Mouse (Mus musculus) hindbrain, embryonic 11.5 days (tissue): ENCODE measurements around the gene Ms4a5. TPM values are rescaled to one million over a fixed set of nuclear protein-coding genes. Genes with fewer than 3 reads are reported as not detected.

ENCODE experiments used
- ATAC-seq: fragments of 200-750 bp; cut with Nextera tagmentation; 2 replicates; pipeline ENCODE4 v1.8.0; 2017; ENCODE audit warnings: mild to moderate bottlenecking, moderate TSS enrichment, moderate library complexity; ENCODE audit not compliant: low FRiP score
- DNase-seq: peaks from one replicate; pipeline ENCODE4 v3.0.0-alpha.2; 2015; ENCODE audit warnings: low spot score
- H3K27ac ChIP-seq: fragments of 300-500 bp; sonication (generic); 2 replicates; pipeline ENCODE4 v1.5.1; 2014; ENCODE audit warnings: mild to moderate bottlenecking, low read depth, low read length
- H3K27me3 ChIP-seq: fragments of 300-500 bp; sonication (generic); 2 replicates; pipeline ENCODE4 v1.6.1; 2014; ENCODE audit warnings: mild to moderate bottlenecking, low read length, moderate library complexity, mixed read lengths; ENCODE audit not compliant: control insufficient read depth, insufficient read depth
- H3K36me3 ChIP-seq: fragments of 300-500 bp; sonication (generic); 2 replicates; pipeline ENCODE4 v1.6.1; 2014; ENCODE audit warnings: mild to moderate bottlenecking, low read length, moderate library complexity, mixed read lengths; ENCODE audit not compliant: control insufficient read depth, insufficient read depth
- H3K4me1 ChIP-seq: fragments of 300-500 bp; sonication (generic); replicated peaks from 2 replicates; pipeline ENCODE4 v1.6.1; 2014; ENCODE audit warnings: low read length, mixed read lengths; ENCODE audit not compliant: control insufficient read depth, insufficient read depth
- H3K4me2 ChIP-seq: fragments of 300-500 bp; sonication (generic); replicated peaks from 2 replicates; pipeline ENCODE4 v1.6.1; 2014; ENCODE audit warnings: mild to moderate bottlenecking, low read depth, low read length
- H3K4me3 ChIP-seq: fragments of 300-500 bp; sonication (generic); 2 replicates; pipeline ENCODE4 v1.5.1; 2014; ENCODE audit warnings: low read depth, low read length
- H3K9ac ChIP-seq: fragments of 300-500 bp; sonication (generic); 2 replicates; pipeline ENCODE4 v1.6.1; 2014; ENCODE audit warnings: low read depth, low read length
- H3K9me3 ChIP-seq: fragments of 300-500 bp; sonication (generic); 2 replicates; pipeline ENCODE4 v1.6.1; 2016; ENCODE audit warnings: low read length; ENCODE audit not compliant: control insufficient read depth
- WGBS: fragments of 180-500 bp; shearing (Covaris S2); extraction: QIAGEN DNeasy Blood & Tissue Kit; methylation state at CpG from one replicate; pipeline ENCODE4 v1.1.7; 2014; 5-methylcytosine and 5-hydroxymethylcytosine counted together
- polyA plus RNA-seq: library from polyadenylated mRNA; unstranded; fragments of >200 nt; fragmentation: Nextera tagmentation; extraction: Ambion mirVana; gene quantifications from 2 replicates; pipeline ENCODE4 v1.2.1, GENCODE M21; 2014

The Ms4a5 gene
- polyA plus RNA-seq, 1 experiment from 2014 or later = not detected

DNA sequence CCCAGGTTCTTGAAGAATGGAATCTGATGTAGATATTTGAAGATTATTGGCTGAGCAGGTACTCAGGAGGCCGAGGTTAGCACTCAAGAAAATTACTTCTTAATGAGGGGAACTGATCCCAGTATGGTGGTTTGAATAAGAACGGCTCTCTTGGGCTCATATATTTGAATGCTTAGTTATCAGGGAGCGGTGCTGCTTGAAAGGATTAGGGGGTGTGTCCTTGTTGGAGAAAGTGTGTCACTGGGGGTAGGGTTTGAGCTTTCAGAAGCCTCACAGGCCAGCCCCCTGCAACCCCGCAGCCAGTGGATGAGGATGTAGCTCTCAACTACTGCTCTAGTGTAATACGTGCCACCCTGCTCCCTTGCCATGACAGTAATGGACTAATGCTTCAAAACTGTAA lies 41.1 kb downstream of the Ms4a5 start:
- 71% methylated on average over 5 of the region's 5 CpGs for WGBS
- ATAC-seq (no peak), DNase-seq (no peak)
- H3K27ac ChIP-seq = no peak overlapping the region
- H3K4me2 ChIP-seq = no peak overlapping the region
- no peaks in the 10 kb centered on the region for H3K27me3 ChIP-seq
- no peaks in the 10 kb centered on the region for H3K9me3 ChIP-seq
- no peaks in the 10 kb centered on the region for H3K4me1 ChIP-seq
- H3K36me3 ChIP-seq = no peaks in the 10 kb centered on the region
- H3K9ac ChIP-seq = no peak overlapping the region
- H3K4me3 ChIP-seq = no peak overlapping the region

DNA sequence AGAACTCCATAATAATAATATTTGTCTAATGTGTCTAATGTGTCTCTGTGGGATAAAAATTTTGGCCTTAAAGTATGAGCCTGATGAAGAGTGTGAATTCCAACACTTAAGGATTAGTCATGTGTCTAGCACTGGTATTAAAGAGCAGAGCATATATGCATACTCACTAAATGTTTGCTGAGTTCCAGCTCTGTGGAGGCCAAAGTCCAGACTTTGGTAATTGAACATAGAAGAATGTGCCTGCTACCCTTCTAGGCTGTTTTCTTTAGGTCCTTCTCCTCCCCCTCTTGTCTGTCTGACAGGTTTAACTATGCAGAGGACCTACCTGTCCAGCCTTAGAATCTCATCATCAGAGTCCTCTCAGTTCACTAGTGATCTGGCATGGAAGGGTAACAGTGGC lies 47.9 kb downstream of the Ms4a5 start:
- no peaks in the 10 kb centered on the region for H3K4me1 ChIP-seq
- no peaks in the 10 kb centered on the region for H3K27me3 ChIP-seq
- H3K27ac ChIP-seq = no peak overlapping the region
- no peaks in the 10 kb centered on the region for H3K9me3 ChIP-seq
- H3K36me3 ChIP-seq = no peaks in the 10 kb centered on the region
- no peak overlapping the region for H3K4me2 ChIP-seq
- DNase-seq = no peak
- no peak overlapping the region for H3K4me3 ChIP-seq
- ATAC-seq = no peak
- H3K9ac ChIP-seq = no peak overlapping the region

DNA sequence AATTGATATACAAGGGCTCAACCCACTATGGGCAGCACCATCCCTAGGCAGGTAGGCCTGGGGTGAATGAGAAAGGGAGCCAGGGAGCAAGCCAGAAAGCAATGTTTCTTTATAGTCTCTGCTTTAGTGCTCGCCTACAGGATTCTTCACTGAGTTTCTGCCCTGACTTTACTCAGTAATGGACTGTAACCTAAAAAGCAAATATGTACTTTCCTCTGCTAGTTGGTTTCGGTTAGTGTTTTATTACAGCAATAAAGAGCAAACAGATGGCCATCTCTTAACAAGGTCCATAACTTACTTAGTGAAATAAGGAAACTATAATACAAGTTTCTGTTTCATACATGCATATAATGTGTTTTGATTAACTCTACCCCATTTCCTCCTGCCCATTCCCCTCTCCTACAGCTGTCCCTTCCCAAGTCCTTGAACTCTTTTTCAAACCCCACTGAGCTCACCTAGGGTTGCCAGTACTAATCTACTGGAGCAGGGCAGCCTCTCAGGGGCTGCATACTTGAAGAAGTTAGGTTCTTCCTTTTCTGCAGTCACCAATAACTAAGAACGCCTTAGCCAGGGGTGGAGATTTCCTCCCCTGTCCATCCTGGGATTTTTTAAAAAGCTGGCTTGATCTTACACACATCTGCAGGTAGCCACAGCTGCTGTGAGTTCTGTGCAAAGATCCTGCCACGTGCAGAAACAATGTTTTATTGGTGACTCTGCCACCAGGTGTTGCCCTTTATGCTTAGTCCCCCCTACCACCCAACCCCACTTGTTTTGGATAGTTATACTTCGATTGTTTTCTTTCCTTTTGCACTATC lies 48.5 kb downstream of the Ms4a5 start:
- no peaks in the 10 kb centered on the region for H3K27me3 ChIP-seq
- ATAC-seq = no peak

DNA sequence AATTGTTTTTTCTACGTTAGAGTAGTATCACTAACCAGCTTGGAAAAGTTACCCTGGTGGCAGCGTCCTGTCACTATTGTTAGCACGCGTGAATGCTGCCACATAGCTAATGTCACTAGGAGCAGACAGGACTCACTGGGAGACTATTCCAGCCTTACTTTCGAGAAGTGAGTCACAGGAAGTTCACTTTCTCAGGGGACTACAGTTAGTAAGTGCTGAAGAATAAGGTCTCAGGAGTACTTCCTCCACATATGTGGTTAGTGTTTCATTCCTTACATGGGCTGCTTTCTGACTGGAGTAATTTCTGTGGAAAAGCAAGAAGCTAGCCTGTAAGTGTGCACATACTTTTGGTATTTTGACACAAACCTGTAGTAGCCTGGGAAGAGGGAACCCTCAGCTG lies 49.4 kb downstream of the Ms4a5 start:
- H3K9me3 ChIP-seq = no peaks in the 10 kb centered on the region
- H3K4me2 ChIP-seq = no peak overlapping the region
- ATAC-seq = no peak
- DNase-seq = no peak
- no peak overlapping the region for H3K4me3 ChIP-seq
- 84% methylated on average over 5 of the region's 5 CpGs for WGBS
- no peak overlapping the region for H3K9ac ChIP-seq
- H3K27ac ChIP-seq = no peak overlapping the region
- no peaks in the 10 kb centered on the region for H3K36me3 ChIP-seq
- no peaks in the 10 kb centered on the region for H3K4me1 ChIP-seq
- H3K27me3 ChIP-seq = no peaks in the 10 kb centered on the region

More for the DNA sequence above, 48.5 kb downstream of the Ms4a5 start:
- Histone ChIP-seq H3K9ac (no peak overlapping the region), H3K4me2 (no peak overlapping the region), H3K4me1 (no peaks in the 10 kb centered on the region), H3K27ac (no peak overlapping the region), H3K36me3 (no peaks in the 10 kb centered on the region), H3K4me3 (no peak overlapping the region), H3K9me3 (no peaks in the 10 kb centered on the region)
- 79% methylated on average over 5 of the region's 5 CpGs for WGBS
- no peak for DNase-seq

DNA sequence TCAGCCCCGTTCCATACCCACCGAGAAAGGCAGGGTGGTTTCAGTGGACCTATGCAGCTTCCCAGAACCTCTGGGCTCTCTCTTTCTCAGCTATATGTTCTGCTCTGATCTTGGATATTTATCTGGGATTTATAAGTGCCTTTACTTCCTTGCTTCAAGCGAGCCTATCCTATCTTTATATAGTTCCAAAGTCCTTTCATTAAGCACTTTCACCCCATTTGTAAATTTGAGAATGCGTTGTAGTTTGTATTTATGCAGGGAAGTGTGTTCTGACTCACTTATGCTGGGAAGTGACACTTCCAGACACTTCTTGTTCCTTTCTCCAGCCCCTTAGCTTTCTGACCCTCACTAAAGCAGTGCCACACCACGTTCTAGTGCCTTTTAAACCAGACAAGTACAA lies 51.3 kb downstream of the Ms4a5 start, which contains the start of gene Ms4a12:
Gene Ms4a12, minus strand, starts transcription at position 101 of the 400 bp plus-strand sequence.
- Histone ChIP-seq H3K27me3 (no peaks in the 10 kb centered on the region), H3K4me2 (no peak within 1 kb of the TSS), H3K9ac (no peak within 1 kb of the TSS), H3K9me3 (no peaks in the 10 kb centered on the region), H3K27ac (no peak within 1 kb of the TSS), H3K4me1 (no peaks in the 10 kb centered on the region), H3K36me3 (no peaks in the 10 kb centered on the region), H3K4me3 (no peak within 1 kb of the TSS)
- WGBS = 83% methylated on average over 5 of the region's 5 CpGs
- DNase-seq = no peak
- ATAC-seq = no peak

Other genes with a start within 250 kb of the Ms4a5 start
- not detected in 2 replicates for gene Ms4a8a, start 202.8 kb downstream of the Ms4a5 start, polyA plus RNA-seq
- not detected in 2 replicates for gene 1700017D01Rik, start 153.0 kb downstream of the Ms4a5 start, polyA plus RNA-seq
- not detected in 2 replicates for gene 1700025F22Rik, start 118.6 kb downstream of the Ms4a5 start, polyA plus RNA-seq
- gene Ms4a13, start 87.1 kb downstream of the Ms4a5 start, polyA plus RNA-seq = not detected in 2 replicates
- not detected in 2 replicates for gene Ms4a12, start 51.4 kb downstream of the Ms4a5 start, polyA plus RNA-seq
- gene Ms4a1, start 17.6 kb downstream of the Ms4a5 start, polyA plus RNA-seq = not detected in 2 replicates
- gene Ms4a14, start 30.6 kb upstream of the Ms4a5 start, polyA plus RNA-seq = 0.03 and 0.12 TPM in 2 replicates
- gene Ms4a7, start 52.3 kb upstream of the Ms4a5 start, polyA plus RNA-seq = 1.7 and 1.9 TPM in 2 replicates
- gene Ms4a4a, start 91.7 kb upstream of the Ms4a5 start, polyA plus RNA-seq = 0.98 and 2.8 TPM in 2 replicates
- gene Ms4a4c, start 120.9 kb upstream of the Ms4a5 start, polyA plus RNA-seq = not detected in 2 replicates
- gene Ms4a4b, start 159.7 kb upstream of the Ms4a5 start, polyA plus RNA-seq = not detected in 2 replicates
- 2.3 and 3.1 TPM in 2 replicates for gene Ms4a6c, start 185.5 kb upstream of the Ms4a5 start, polyA plus RNA-seq
- not detected in 2 replicates for gene Gm8369, start 202.1 kb upstream of the Ms4a5 start, polyA plus RNA-seq
- 4.2 and 5.0 TPM in 2 replicates for gene Ms4a6b, start 232.6 kb upstream of the Ms4a5 start, polyA plus RNA-seq